Mouse (Mus musculus) natural killer cell, adult 2 months (primary cell): ENCODE results near the gene Homer1.

Source experiments
- DNase-seq, 2 experiments: peaks; one replicate each; pipeline ENCODE4 v3.0.0; 2022; ENCODE audit warnings: low spot score in 2 of 2

The Homer1 gene

DNA sequence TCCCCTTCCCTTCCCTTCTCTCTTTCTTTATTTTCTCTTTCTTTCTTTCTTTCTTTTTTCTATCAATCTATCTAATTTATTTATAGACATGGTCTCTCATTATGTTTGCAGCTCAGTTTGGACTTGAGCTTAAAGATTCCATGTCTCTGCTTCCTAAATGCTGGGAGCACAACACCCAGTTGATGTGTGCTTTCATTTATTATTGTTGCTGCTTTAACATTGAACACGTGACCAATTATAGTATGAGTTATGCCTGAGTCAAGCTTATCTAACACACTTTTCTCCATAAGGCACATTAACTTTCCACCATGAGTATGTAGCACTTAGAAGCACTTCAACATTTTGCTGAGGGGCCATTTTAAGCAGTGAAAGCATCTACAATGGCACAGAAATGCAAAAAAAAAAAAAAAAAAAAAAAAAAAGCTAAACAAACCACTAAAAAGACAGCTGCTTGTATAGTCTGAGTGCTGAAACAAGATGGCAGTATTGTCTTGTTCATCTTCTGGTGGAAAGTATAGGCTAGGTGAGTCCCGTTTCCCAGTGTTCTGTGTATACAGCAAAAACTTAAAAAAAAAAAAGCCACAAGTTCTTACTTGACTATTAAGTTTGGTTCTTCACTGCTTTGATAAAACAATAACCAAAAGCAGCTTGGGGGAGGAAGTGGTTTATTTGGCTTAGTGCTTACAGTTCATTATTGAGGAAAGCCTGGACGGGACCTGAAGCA, 41.3 kb downstream of the Homer1 start:
- DNase-seq, result no peak

DNA sequence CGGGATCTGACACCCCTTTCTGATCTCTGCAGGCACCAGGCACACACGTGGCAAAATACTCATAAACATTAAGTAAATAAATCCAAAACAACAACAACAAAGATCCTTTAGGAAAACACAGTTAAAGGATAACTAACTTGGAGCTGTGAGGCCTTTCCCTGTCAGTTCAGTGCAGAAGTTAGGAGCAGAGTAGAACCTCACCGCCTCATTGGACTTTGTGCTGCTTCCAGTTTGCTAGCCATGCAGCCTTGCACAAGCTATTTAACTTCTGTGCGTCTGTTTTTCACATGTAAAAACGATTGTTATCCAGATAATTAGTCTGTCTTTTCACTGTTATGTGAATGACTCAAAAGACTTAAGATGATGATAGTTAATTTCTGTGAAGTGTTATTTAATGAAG, 43.2 kb downstream of the Homer1 start:
- DNase-seq, result no peak

- DNase-seq, result no peak
These were observed 45.0 kb downstream of the Homer1 start for GRCm38 (mm10) chr13:93344395-93344794.

- no peak for DNase-seq
These were observed 46.4 kb downstream of the Homer1 start for GRCm38 (mm10) chr13:93345854-93346253.

DNA sequence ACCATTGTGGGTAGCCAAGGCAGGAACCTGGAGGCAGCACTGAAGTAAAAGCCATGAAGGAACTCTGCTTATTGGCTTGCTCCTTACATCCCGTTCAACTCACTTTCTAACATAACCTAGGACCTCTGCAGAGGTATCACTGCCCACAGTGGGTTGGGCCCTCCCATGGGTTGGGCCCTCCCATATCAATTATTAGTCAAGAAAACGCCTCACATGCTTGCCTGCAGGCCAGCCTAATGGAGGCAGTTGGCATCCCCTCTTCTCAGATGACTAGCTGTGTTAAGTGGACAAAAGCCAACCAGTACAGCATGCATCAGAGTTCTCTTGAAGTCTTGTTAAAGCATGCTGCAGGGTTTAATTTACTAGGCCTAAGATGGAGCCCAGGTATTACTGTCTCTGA, 52.6 kb downstream of the Homer1 start:
- no peak for DNase-seq

GRCm38 (mm10) chr13:93354420-93355278, 55.2 kb downstream of the Homer1 start:
- DNase-seq, result no peak

DNA sequence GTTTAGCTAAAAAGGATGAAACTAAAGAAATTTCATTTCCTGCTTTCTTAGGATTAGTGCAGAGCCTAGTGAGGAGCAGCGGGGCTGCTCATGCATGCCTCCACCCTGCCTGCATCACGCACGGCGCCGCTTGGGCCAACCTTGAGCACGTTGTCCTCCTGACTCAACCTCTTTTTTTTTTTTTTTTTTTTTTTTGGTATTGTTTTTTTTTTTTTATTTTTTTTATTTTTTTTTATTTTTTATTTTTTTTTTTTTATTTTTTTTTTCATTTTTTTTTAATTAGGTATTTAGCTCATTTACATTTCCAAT, 55.8 kb downstream of the Homer1 start:
- DNase-seq, result no peak

GRCm38 (mm10) chr13:93358522-93358921, 59.1 kb downstream of the Homer1 start:
- no peak for DNase-seq

DNA sequence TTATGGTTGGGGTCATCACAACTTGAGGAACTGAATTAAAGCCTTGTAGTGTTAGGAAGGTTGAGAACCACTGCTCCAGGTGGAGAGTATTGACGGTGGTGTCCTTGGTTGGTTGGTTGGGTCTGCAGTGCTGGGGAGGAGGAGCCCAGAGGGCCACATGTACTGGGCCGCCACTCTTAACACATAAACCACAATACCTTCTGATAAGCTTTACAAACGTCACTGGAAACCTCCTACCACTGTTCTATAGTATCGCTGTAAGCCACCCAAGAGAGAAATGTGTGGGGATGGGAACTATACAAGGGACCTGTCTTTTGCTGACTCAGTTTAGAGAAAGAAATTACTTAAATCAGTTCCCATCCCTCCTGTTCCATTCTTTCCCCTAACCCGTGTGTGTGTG, 68.1 kb downstream of the Homer1 start:
- DNase-seq, result no peak

GRCm38 (mm10) chr13:93368812-93369584, 69.6 kb downstream of the Homer1 start:
- no peak for DNase-seq

GRCm38 (mm10) chr13:93374457-93374856, 75.0 kb downstream of the Homer1 start:
- no peak for DNase-seq

GRCm38 (mm10) chr13:93378493-93378892, 79.1 kb downstream of the Homer1 start:
- DNase-seq, result no peak

GRCm38 (mm10) chr13:93380399-93381063, 81.1 kb downstream of the Homer1 start:
- no peak for DNase-seq

- no peak for DNase-seq
These were observed 81.9 kb downstream of the Homer1 start for GRCm38 (mm10) chr13:93381301-93381700.

GRCm38 (mm10) chr13:93383092-93383491, 83.7 kb downstream of the Homer1 start:
- DNase-seq, result no peak

DNA sequence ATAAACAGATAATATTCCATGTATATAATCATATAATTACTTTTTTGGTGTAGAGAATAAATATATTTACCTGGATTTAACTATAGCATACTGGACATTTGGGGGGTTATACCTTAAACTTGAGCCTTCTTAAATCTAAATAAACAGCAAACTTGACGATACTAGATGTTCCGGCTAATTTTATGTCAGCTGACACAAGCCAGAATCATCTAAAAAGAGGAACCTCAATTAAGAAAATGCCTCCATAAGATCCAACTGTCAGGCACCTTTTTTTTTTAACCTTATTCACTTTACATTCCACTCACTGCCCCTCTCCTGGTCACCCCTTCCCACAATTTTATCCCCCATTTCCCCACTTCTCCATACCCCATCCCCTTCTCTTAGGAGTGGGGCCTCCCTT, 84.2 kb downstream of the Homer1 start:
- DNase-seq, result no peak

- DNase-seq, result no peak
These were observed 85.0 kb downstream of the Homer1 start for GRCm38 (mm10) chr13:93384481-93384880.

DNA sequence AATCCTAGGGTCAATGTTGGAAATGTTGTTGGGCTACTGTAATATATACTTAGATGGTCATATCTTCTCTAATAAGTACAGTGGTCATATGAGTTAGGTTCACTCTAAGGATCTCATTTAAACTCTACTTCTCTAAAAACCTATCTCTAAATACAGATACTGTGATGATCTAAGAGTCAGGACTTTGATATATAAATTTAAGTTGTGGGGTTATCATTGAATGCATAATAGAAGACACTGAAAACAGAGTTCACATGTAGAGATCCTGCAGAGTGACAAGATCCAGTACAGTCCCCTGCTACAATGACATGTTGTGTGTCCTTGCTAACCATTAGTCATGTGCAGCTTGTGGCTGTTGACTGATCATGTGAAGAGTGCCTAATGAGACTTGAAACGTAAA, 85.7 kb downstream of the Homer1 start:
- DNase-seq, result no peak

- DNase-seq, result no peak
These were observed 88.0 kb downstream of the Homer1 start for GRCm38 (mm10) chr13:93387440-93387839.

DNA sequence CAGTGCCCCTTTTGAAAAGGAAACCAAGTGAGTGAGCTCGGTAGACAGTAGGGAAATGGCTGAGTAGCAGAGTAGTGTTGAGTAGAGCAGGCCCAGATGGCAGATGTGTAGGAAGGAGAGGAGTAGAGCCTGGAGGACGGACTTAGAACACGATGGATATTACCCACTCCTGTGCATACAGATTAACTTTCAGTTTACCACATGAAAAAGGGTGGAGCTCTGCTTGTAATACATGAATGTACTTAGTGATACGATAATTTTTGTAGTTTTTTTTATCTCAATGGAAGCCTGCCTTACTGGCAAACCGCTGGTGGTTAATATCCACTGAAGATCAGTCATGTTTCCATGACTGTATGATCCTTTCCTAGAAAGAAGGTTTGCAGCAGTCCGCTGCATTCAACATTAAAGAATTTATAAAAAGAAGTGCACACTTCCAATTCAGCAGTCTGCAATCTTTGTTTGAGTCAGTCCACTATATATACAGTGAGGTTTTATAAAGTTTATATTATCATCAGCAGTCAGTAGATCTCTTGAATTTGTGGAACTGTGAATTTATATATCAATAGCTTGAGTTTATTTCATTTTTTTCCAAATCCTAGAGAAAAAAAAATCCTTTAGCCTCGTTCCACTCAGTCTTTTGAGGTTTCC, 89.3 kb downstream of the Homer1 start:
- no peak for DNase-seq

DNA sequence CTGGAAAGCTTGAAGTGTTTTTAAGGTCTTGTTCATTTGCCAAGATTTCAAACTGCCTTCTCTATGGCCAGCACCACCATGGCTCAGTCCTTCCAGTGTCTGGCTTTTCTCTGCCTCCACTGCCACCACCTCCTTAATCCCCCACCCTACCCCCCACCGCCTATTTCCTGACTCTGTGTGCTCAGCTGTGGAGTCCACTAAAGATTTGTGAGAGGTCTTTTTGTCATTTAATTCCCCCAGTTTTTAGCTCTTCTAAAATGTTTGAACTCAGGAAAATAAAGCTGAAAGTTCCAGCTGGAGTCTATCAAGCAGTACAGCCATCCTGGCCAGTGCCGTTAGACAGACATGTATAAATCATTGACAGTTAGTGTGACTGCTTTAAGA, 89.8 kb downstream of the Homer1 start:
- no peak for DNase-seq
